Mouse (Mus musculus) urinary bladder, postnatal 10 days (tissue): ENCODE data around the gene Ppp1r3g.
A peak's percentile ranks its signal among the peaks of the same experiment; 100 is the strongest.
"Not testable (repeated sequence)": the region's sequence is repeated elsewhere in the genome, so short reads cannot be mapped to it uniquely, and the experiment has no call there.

Experiments used
- DNase-seq: peaks from one replicate; pipeline ENCODE4 v3.0.0; 2022; ENCODE audit warnings: low spot score

Ppp1r3g gene

GRCm38 (mm10) chr13:35958539-35958938, at the start of gene Ppp1r3g:
Gene Ppp1r3g (plus strand): TSS chr13:35958839.
- DNase-seq, result no peak

GRCm38 (mm10) chr13:35911476-35911875, 47.2 kb upstream of the Ppp1r3g start:
- no peak for DNase-seq

- DNase-seq, result no peak
These were observed 20.6 kb upstream of the Ppp1r3g start for GRCm38 (mm10) chr13:35937991-35938390.

- no peak for DNase-seq
These were observed 18.6 kb upstream of the Ppp1r3g start for GRCm38 (mm10) chr13:35939871-35940665.

- DNase-seq, result no peak
These were observed 17.7 kb upstream of the Ppp1r3g start for GRCm38 (mm10) chr13:35940934-35941333.

GRCm38 (mm10) chr13:35946659-35947353, 11.8 kb upstream of the Ppp1r3g start:
- no peak for DNase-seq

GRCm38 (mm10) chr13:35947354-35948000, 11.2 kb upstream of the Ppp1r3g start:
- no peak for DNase-seq

- no peak for DNase-seq
These were observed 8.7 kb upstream of the Ppp1r3g start for GRCm38 (mm10) chr13:35949814-35950455.

- no peak for DNase-seq
These were observed 890 bp downstream of the Ppp1r3g start for GRCm38 (mm10) chr13:35959391-35960067.

- no peak for DNase-seq
These were observed 4.9 kb downstream of the Ppp1r3g start for GRCm38 (mm10) chr13:35963583-35963982.

- DNase-seq, result no peak
These were observed 9.1 kb downstream of the Ppp1r3g start for GRCm38 (mm10) chr13:35967690-35968089.

GRCm38 (mm10) chr13:35968131-35968718, 9.6 kb downstream of the Ppp1r3g start:
- no peak for DNase-seq

- no peak for DNase-seq
These were observed 10.2 kb downstream of the Ppp1r3g start for GRCm38 (mm10) chr13:35968719-35969430.

- DNase-seq, result no peak
These were observed 10.7 kb downstream of the Ppp1r3g start for GRCm38 (mm10) chr13:35969431-35969721.

- DNase-seq, result no peak
These were observed 11.2 kb downstream of the Ppp1r3g start for GRCm38 (mm10) chr13:35969829-35970228.

- no peak for DNase-seq
These were observed 18.3 kb downstream of the Ppp1r3g start for GRCm38 (mm10) chr13:35976912-35977311.

- no peak for DNase-seq
These were observed 21.8 kb downstream of the Ppp1r3g start for GRCm38 (mm10) chr13:35980471-35980870.

- no peak for DNase-seq
These were observed 24.3 kb downstream of the Ppp1r3g start for GRCm38 (mm10) chr13:35982985-35983384.

- no peak for DNase-seq
These were observed 30.7 kb downstream of the Ppp1r3g start for GRCm38 (mm10) chr13:35989329-35989728.

- DNase-seq, result not testable (repeated sequence)
These were observed 32.5 kb downstream of the Ppp1r3g start for GRCm38 (mm10) chr13:35991185-35991584.

GRCm38 (mm10) chr13:35994067-35994466, 35.4 kb downstream of the Ppp1r3g start:
- peak; percentile 29 for DNase-seq
